Mouse (Mus musculus): Measurements from ENCODE around the gene Lrrc2. TPM values are rescaled to one million over a fixed set of nuclear protein-coding genes. Genes with fewer than 3 reads are reported as not detected.

Lrrc2 gene
- polyA plus RNA-seq, 1 experiment from 2014 or later, result 1.2 TPM

DNA sequence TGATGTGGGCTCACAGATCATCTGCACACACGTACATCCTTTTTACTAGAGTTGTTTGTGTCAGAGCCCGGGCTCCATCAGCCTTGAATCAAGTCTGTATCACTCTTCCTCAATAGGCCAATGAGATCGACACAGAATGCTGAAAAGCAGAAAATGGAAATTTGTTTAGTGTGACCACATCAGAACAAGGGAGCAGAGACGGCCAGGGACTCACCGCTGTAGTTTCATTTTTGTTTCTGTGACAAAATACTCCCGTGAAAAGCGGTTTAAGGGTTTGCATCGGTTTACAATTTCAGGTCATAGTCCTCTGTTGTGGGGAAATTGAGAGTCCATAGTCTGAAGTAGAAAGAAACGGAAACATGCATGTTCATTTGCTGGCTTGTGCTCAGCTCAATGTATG, 51.9 kb downstream of the Lrrc2 start:
- H3K4me3 ChIP-seq (ENCODE audit: low read depth, low read length), result no peak overlapping the region
- H3K9me3 ChIP-seq (replicated peaks; ENCODE audit: control insufficient read depth, low read length, poor library complexity, severe bottlenecking), result no peaks in the 10 kb centered on the region
- ATAC-seq, result no peak
- H3K27ac ChIP-seq (ENCODE audit: low read length), result no peak overlapping the region
- H3K4me1 ChIP-seq (ENCODE audit: control insufficient read depth, insufficient read depth, low read length), result no peaks in the 10 kb centered on the region
- H3K4me2 ChIP-seq (ENCODE audit: low read length), result no peak overlapping the region
- H3K36me3 ChIP-seq (ENCODE audit: control insufficient read depth, insufficient read depth, low read length), result no peaks in the 10 kb centered on the region
- H3K27me3 ChIP-seq (ENCODE audit: control insufficient read depth, insufficient read depth, low read depth, low read length), result no peaks in the 10 kb centered on the region
- 93% methylated on average over 9 of the region's 9 CpGs for WGBS
- no peak overlapping the region for H3K9ac ChIP-seq (ENCODE audit: low read depth, low read length)

DNA sequence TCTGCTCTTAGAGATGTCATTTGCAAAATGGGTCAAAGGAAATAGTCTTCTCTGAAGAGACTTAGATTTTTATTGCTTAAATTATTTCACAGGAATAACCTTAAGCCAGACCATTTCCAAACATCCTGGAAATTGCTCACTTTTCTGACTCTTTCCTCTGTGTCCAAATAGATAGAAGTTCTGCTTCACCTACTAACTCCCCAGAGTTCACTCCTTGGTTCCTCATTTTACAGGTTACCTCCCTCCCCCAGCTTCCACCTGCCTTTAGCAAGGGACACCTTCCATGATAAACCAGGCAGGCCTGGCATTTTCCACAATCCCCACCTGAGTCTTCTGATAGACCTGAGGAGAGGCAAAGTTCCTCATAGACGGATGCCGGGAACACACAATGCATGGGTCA, 55.2 kb downstream of the Lrrc2 start:
- no peaks in the 10 kb centered on the region for H3K27me3 ChIP-seq (ENCODE audit: control insufficient read depth, insufficient read depth, low read depth, low read length)
- no peak for ATAC-seq
- H3K9ac ChIP-seq (ENCODE audit: low read depth, low read length), result no peak overlapping the region
- H3K9me3 ChIP-seq (replicated peaks; ENCODE audit: control insufficient read depth, low read length, poor library complexity, severe bottlenecking), result no peaks in the 10 kb centered on the region
- no peak overlapping the region for H3K4me3 ChIP-seq (ENCODE audit: low read depth, low read length)
- H3K4me1 ChIP-seq (ENCODE audit: control insufficient read depth, insufficient read depth, low read length), result no peaks in the 10 kb centered on the region
- no peak overlapping the region for H3K27ac ChIP-seq (ENCODE audit: low read length)
- no peaks in the 10 kb centered on the region for H3K36me3 ChIP-seq (ENCODE audit: control insufficient read depth, insufficient read depth, low read length)
- H3K4me2 ChIP-seq (ENCODE audit: low read length), result no peak overlapping the region
- WGBS, result 84% methylated on average over 2 of the region's 2 CpGs

DNA sequence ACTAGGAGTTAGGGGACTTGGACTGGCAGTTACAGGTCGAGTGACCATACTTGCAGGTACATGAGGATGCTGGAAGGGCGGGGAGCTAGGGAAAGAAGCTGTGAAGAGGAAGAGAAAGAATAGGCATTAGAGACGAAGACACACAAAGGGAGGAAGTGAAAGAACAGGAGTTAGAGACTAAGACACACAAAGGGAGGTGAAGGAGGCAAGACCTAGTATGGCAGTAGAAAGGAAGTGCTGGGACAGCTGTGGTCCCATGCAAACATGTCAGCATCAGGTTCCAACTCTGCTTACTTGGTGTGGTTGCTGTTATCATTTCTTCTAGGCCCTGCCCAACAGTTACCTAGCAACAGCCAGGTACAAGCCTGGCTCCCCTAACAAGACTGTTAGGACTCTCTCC, 58.4 kb downstream of the Lrrc2 start:
- 71% methylated on average over 3 of the region's 3 CpGs for WGBS
- ATAC-seq, result no peak

DNA sequence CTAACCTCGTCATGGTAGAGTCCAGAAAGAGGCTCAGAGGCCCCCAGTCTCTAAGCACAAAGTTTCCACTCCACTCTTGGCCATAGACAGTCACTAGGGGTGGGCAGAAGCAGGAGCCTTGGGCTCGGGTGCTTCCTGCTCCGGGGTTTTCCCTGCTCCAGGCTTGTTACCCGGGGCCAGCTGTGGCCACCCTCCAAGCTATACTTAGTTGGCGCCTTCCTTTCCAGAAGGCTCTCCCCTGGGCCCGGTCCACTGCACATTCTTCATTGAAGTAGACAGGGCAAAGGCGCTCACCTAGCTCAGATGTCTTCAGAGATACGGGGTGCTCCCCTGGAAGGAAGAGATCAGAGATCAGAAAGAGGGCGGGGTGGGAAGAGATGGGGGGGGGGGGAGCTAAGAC, 60.2 kb downstream of the Lrrc2 start:
- no peak overlapping the region for H3K4me2 ChIP-seq (ENCODE audit: low read length)
- H3K4me3 ChIP-seq (ENCODE audit: low read depth, low read length), result no peak overlapping the region
- no peaks in the 10 kb centered on the region for H3K27me3 ChIP-seq (ENCODE audit: control insufficient read depth, insufficient read depth, low read depth, low read length)
- no peak overlapping the region for H3K27ac ChIP-seq (ENCODE audit: low read length)
- no peak overlapping the region for H3K9ac ChIP-seq (ENCODE audit: low read depth, low read length)
- 83% methylated on average over 9 of the region's 9 CpGs for WGBS
- no peaks in the 10 kb centered on the region for H3K36me3 ChIP-seq (ENCODE audit: control insufficient read depth, insufficient read depth, low read length)
- ATAC-seq, result no peak
- H3K9me3 ChIP-seq (replicated peaks; ENCODE audit: control insufficient read depth, low read length, poor library complexity, severe bottlenecking), result no peaks in the 10 kb centered on the region
- H3K4me1 ChIP-seq (ENCODE audit: control insufficient read depth, insufficient read depth, low read length), result no peaks in the 10 kb centered on the region

More for the DNA sequence above, 58.4 kb downstream of the Lrrc2 start:
- H3K9me3 ChIP-seq (replicated peaks; ENCODE audit: control insufficient read depth, low read length, poor library complexity, severe bottlenecking), result no peaks in the 10 kb centered on the region
- no peak overlapping the region for H3K9ac ChIP-seq (ENCODE audit: low read depth, low read length)
- no peaks in the 10 kb centered on the region for H3K27me3 ChIP-seq (ENCODE audit: control insufficient read depth, insufficient read depth, low read depth, low read length)
- H3K36me3 ChIP-seq (ENCODE audit: control insufficient read depth, insufficient read depth, low read length), result no peaks in the 10 kb centered on the region
- no peak overlapping the region for H3K27ac ChIP-seq (ENCODE audit: low read length)
- H3K4me2 ChIP-seq (ENCODE audit: low read length), result no peak overlapping the region
- no peaks in the 10 kb centered on the region for H3K4me1 ChIP-seq (ENCODE audit: control insufficient read depth, insufficient read depth, low read length)
- no peak overlapping the region for H3K4me3 ChIP-seq (ENCODE audit: low read depth, low read length)

DNA sequence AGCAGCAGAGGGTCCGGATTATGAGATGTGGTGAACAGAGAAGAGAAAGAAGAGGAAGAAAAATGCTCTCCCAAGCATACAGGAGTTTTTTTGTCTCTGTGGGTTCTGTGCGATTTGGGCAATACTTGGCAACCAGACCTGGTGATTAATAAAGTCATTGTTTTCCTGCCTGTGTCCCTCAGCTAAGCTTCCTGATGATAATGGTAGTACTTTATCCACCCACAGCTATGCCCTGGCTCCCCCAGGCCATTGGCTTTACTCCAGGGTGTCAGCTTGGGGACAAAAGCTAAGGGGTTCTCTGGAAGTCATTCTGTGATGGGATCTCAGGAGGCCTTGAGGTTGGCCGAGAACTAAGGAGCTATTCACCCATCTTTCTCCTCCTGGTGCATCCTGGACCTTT, 60.7 kb downstream of the Lrrc2 start:
- Histone ChIP-seq H3K9ac (ENCODE audit: low read depth, low read length) (no peak overlapping the region), H3K9me3 (replicated peaks; ENCODE audit: control insufficient read depth, low read length, poor library complexity, severe bottlenecking) (no peaks in the 10 kb centered on the region), H3K4me3 (ENCODE audit: low read depth, low read length) (no peak overlapping the region), H3K4me1 (ENCODE audit: control insufficient read depth, insufficient read depth, low read length) (no peaks in the 10 kb centered on the region), H3K36me3 (ENCODE audit: control insufficient read depth, insufficient read depth, low read length) (no peaks in the 10 kb centered on the region), H3K27me3 (ENCODE audit: control insufficient read depth, insufficient read depth, low read depth, low read length) (no peaks in the 10 kb centered on the region), H3K27ac (ENCODE audit: low read length) (no peak overlapping the region), H3K4me2 (ENCODE audit: low read length) (no peak overlapping the region)
- 77% methylated on average over 3 of the region's 3 CpGs for WGBS
- ATAC-seq, result no peak

DNA sequence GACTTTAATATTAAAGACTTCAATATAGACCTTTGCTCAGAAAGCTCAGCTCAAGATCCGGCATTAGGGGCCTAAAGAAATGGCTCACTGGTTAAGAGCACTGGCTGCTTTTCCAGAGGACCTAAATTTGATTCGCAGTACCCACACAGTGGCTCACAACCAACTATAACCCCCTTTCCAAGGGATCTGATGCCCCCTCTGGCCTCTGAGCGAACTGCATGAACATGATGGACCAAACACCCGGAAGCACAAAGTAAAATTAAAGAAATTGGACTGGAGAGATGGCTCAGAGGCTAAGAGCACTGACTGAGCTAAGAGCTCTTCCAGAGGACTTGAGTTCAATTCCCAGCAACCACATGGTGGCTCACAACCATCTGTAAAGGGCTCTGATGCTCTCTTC, 64.3 kb downstream of the Lrrc2 start:
- WGBS, result 86% methylated on average over 4 of the region's 4 CpGs
- Histone ChIP-seq H3K9me3 (replicated peaks; ENCODE audit: control insufficient read depth, low read length, poor library complexity, severe bottlenecking) (no peaks in the 10 kb centered on the region), H3K9ac (ENCODE audit: low read depth, low read length) (no peak overlapping the region), H3K36me3 (ENCODE audit: control insufficient read depth, insufficient read depth, low read length) (no peaks in the 10 kb centered on the region), H3K4me1 (ENCODE audit: control insufficient read depth, insufficient read depth, low read length) (no peaks in the 10 kb centered on the region), H3K27ac (ENCODE audit: low read length) (no peak overlapping the region), H3K4me3 (ENCODE audit: low read depth, low read length) (no peak overlapping the region), H3K4me2 (ENCODE audit: low read length) (no peak overlapping the region), H3K27me3 (ENCODE audit: control insufficient read depth, insufficient read depth, low read depth, low read length) (no peaks in the 10 kb centered on the region)
- no peak for ATAC-seq

DNA sequence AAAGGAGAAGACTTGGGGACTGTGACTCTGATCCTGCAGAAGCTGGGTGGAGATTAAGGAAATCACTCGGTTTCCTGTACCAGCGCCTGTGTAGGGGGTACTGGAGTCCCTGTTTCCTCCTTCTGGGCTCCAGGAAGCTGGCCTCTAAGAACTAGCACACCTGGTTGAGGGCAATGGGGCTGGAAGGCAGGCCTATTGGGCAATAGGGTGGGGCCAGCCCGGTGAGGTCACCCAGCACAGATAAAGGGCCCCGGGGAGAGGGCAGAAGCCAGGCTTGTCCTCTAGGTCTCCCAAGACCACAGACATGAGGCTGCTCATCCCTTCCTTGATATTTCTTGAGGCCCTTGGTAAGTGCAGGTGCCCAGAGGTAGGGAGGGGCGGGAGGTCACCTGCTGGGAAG, 67.7 kb downstream of the Lrrc2 start, which contains the start of gene Ltf:
Gene Ltf (plus strand): TSS at position 250 of the 400 bp plus-strand sequence.
- Histone ChIP-seq H3K9me3 (replicated peaks; ENCODE audit: control insufficient read depth, low read length, poor library complexity, severe bottlenecking) (no peaks in the 10 kb centered on the region), H3K27me3 (ENCODE audit: control insufficient read depth, insufficient read depth, low read depth, low read length) (no peaks in the 10 kb centered on the region), H3K4me3 (ENCODE audit: low read depth, low read length) (no peak within 1 kb of the TSS), H3K9ac (ENCODE audit: low read depth, low read length) (no peak within 1 kb of the TSS), H3K27ac (ENCODE audit: low read length) (no peak within 1 kb of the TSS), H3K4me1 (ENCODE audit: control insufficient read depth, insufficient read depth, low read length) (no peaks in the 10 kb centered on the region), H3K36me3 (ENCODE audit: control insufficient read depth, insufficient read depth, low read length) (no peaks in the 10 kb centered on the region), H3K4me2 (ENCODE audit: low read length) (no peak within 1 kb of the TSS)
- ATAC-seq, result no peak
- 75% methylated on average over 5 of the region's 5 CpGs for WGBS

DNA sequence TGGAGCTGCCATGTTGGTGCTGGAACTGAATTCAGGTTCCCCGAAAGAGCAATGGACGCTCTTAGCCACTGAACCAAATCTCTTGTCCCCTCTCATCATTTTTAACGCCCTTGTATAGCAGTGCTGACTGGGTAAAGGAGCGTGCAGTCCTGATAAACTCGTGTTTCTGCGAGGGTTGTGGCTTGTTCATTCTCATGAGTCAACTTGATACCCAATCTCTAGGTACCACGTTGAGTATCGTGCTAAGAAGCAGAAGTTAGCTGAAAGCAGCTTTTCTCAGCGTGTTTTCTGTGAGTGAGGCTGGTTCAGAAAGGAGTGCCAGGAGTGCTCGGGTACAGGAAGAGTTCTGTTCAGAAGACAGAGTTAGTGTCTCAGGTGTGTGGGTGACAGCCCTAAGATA, 75.4 kb downstream of the Lrrc2 start:
- Histone ChIP-seq H3K27me3 (ENCODE audit: control insufficient read depth, insufficient read depth, low read depth, low read length) (no peaks in the 10 kb centered on the region), H3K27ac (ENCODE audit: low read length) (no peak overlapping the region), H3K4me3 (ENCODE audit: low read depth, low read length) (no peak overlapping the region), H3K9me3 (replicated peaks; ENCODE audit: control insufficient read depth, low read length, poor library complexity, severe bottlenecking) (no peaks in the 10 kb centered on the region), H3K9ac (ENCODE audit: low read depth, low read length) (no peak overlapping the region), H3K4me1 (ENCODE audit: control insufficient read depth, insufficient read depth, low read length) (no peaks in the 10 kb centered on the region), H3K36me3 (ENCODE audit: control insufficient read depth, insufficient read depth, low read length) (no peaks in the 10 kb centered on the region), H3K4me2 (ENCODE audit: low read length) (no peak overlapping the region)
- no peak for ATAC-seq
- 93% methylated on average over 10 of the region's 10 CpGs for WGBS

All from midbrain, embryonic 16.5 days (tissue).